Mouse (Mus musculus): ENCODE measurements around the gene Samt2.
"Not testable (repeated sequence)": the region's sequence is repeated elsewhere in the genome, so short reads cannot be mapped to it uniquely, and the experiment has no call there.

The Samt2 gene

GRCm38 (mm10) chrX:154579260-154579659 is at the start of gene Samt2:
Gene Samt2, minus strand, starts transcription at chrX:154579360.
- DNase-seq: not testable (repeated sequence)
